Mouse (Mus musculus): Measurements from ENCODE around the gene Slc6a8. TPM values are rescaled to one million over a fixed set of nuclear protein-coding genes. Genes with fewer than 3 reads are reported as not detected.

The Slc6a8 gene
- total and polyA plus RNA-seq, 2 experiments from 2014 or later, result 11.9 to 99.7 TPM

DNA sequence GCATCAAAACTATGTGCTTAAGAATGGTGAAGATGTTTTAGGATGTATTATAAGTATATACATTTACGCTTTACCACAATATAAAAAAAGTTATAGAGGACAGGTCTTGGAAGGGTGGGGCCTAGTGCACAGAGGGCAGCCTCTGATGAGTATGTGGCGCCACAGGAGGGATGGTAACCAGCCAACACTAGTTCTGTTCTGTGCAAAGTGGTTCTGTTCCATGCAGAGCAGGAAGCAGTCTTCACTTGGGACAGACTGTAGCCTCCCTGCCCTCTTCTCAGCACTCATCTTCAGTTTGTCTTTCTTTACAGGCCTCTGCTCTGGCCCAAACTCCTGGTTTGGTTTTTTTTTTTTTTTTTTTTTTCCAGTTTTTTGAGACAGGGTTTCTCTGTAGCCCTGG lies 11.2 kb downstream of the Slc6a8 start:
- peaks cover 40% of the 10 kb centered on the region for H3K36me3 ChIP-seq (replicated peaks; ENCODE audit: control insufficient read depth, insufficient read depth, low read length)

DNA sequence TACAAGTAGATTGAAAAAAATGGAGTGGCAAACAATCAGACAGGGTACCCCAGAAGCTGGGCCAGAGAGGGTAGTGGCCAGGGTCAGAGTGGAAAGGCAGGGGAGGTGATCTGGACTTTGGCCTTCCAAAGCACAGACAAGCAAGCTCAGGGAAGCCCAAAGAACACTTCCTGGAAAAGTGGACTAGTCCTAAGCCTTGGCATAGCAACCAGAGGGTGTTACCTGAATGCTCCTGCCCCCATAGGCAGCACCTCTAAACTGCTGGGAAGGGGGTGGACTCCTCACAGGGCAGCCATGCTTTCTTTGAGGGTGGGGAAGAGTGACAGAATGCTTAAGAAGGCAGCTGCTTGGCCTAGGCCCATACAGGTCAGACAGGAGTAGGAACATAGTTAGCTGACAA lies 12.0 kb downstream of the Slc6a8 start:
- TF ChIP-seq EP300 (IDR thresholded peaks at IDR 0.05; ENCODE audit: low read depth) (no peak), CTCF (IDR thresholded peaks at IDR 0.05; ENCODE audit: low read depth) (no peak)
- no peak overlapping the region for H3K4me2 ChIP-seq (ENCODE audit: low read depth, low read length)
- no peak overlapping the region; the same call in 1 of the 2 replicates for H3K9ac ChIP-seq (replicated peaks; ENCODE audit: low read depth, low read length)
- no peaks in the 10 kb centered on the region for H3K9me3 ChIP-seq (replicated peaks; ENCODE audit: control insufficient read depth, low read length)
- no peak for DNase-seq (ENCODE audit: low spot score)
- H3K4me1 ChIP-seq (ENCODE audit: control insufficient read depth, insufficient read depth), result no peaks in the 10 kb centered on the region
- no peak overlapping the region for H3K4me3 ChIP-seq (ENCODE audit: low read depth, low read length)
- H3K27ac ChIP-seq (ENCODE audit: low read depth), result peak overlapping the region; percentile 96
- peaks cover 33% of the 10 kb centered on the region for H3K36me3 ChIP-seq (replicated peaks; ENCODE audit: control insufficient read depth, insufficient read depth, low read length)
- no peak for ATAC-seq (ENCODE audit: insufficient read depth, low read depth)
- no peaks in the 10 kb centered on the region for H3K27me3 ChIP-seq (ENCODE audit: control insufficient read depth, insufficient read depth, low read length)

More for the DNA sequence above, 11.2 kb downstream of the Slc6a8 start:
- no peaks in the 10 kb centered on the region for H3K27me3 ChIP-seq (ENCODE audit: control insufficient read depth, insufficient read depth, low read length)
- no peak overlapping the region for H3K27ac ChIP-seq (ENCODE audit: low read depth)
- 87% methylated on average over 2 of the region's 2 CpGs for whole genome bisulfite sequencing
- no peak overlapping the region for H3K9ac ChIP-seq (replicated peaks; ENCODE audit: low read depth, low read length)
- ATAC-seq (ENCODE audit: insufficient read depth, low read depth), result no peak
- no peak overlapping the region for H3K4me3 ChIP-seq (ENCODE audit: low read depth, low read length)
- TF ChIP-seq CTCF (IDR thresholded peaks at IDR 0.05; ENCODE audit: low read depth) (no peak), EP300 (IDR thresholded peaks at IDR 0.05; ENCODE audit: low read depth) (no peak)
- DNase-seq (ENCODE audit: low spot score), result no peak
- H3K4me2 ChIP-seq (ENCODE audit: low read depth, low read length), result no peak overlapping the region
- no peaks in the 10 kb centered on the region for H3K9me3 ChIP-seq (replicated peaks; ENCODE audit: control insufficient read depth, low read length)
- H3K4me1 ChIP-seq (ENCODE audit: control insufficient read depth, insufficient read depth), result no peaks in the 10 kb centered on the region

DNA sequence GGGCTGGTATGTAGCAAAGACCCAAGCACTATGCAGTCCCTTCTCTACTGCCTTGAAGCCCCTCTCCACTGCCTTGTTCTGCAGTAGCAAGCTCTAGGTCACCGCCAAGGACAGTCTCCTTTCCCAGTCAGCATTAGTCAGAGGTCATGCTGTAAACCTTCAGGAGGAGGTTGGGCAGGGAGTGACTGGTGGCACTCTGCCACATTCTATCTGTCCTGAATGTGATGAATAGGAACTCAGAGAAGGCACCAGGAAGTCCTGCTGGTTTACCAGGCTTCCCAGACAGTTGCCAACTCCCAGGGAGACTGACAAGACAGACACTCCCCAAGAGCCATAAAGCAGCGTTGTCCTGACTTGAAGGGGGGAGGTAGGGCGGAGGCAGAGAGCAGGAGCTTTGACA lies 12.7 kb downstream of the Slc6a8 start:
- DNase-seq (ENCODE audit: low spot score) (peak; percentile 80), ATAC-seq (ENCODE audit: insufficient read depth, low read depth) (peak; percentile 90)
- Histone ChIP-seq H3K4me1 (ENCODE audit: control insufficient read depth, insufficient read depth) (no peaks in the 10 kb centered on the region), H3K27ac (ENCODE audit: low read depth) (peak overlapping the region; percentile 96), H3K4me3 (ENCODE audit: low read depth, low read length) (no peak overlapping the region), H3K9ac (replicated peaks; ENCODE audit: low read depth, low read length) (no peak overlapping the region; the same call in 1 of the 2 replicates), H3K9me3 (replicated peaks; ENCODE audit: control insufficient read depth, low read length) (no peaks in the 10 kb centered on the region), H3K36me3 (replicated peaks; ENCODE audit: control insufficient read depth, insufficient read depth, low read length) (peaks cover 26% of the 10 kb centered on the region), H3K27me3 (ENCODE audit: control insufficient read depth, insufficient read depth, low read length) (no peaks in the 10 kb centered on the region), H3K4me2 (ENCODE audit: low read depth, low read length) (no peak overlapping the region)
- WGBS, result 39% methylated on average over 3 of the region's 3 CpGs
- TF ChIP-seq EP300 (IDR thresholded peaks at IDR 0.05; ENCODE audit: low read depth) (no peak), CTCF (IDR thresholded peaks at IDR 0.05; ENCODE audit: low read depth) (no peak)

DNA sequence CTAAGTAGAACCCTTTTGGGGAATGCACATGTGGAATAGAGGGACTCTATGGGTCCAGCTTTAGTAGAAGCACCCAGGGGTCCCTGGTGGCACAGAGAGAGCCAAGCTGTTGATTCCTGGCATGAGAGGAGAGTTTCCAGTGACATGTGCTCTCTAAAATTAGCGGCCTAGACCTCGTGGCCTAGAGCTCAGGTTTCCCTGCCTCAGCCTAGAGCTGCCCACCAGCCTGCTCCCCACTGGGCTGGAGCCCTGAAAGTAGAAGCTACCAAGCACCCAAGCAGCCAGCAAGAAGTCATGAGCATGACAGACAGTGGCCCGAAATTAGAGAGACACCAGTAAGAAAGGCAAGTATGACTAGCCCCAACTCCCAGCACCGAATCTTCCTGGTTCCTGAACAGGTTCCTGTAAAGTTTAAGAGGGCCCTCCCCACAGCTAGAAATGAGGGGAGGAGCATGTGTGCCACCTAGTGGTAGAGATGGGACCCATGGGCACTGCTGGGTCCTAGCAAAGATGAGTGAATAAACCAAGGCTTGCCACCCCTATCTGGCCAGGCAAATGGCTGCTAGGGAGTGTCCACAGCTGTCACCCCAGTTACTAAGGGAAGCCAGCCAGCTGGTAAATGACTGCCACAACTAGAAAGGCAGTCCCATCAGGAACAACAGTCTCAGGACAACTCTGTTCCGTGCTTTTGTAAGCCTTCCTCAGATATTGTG lies 18.1 kb downstream of the Slc6a8 start:
- Histone ChIP-seq H3K36me3 (replicated peaks; ENCODE audit: control insufficient read depth, insufficient read depth, low read length) (peaks cover 11% of the 10 kb centered on the region), H3K9ac (replicated peaks; ENCODE audit: low read depth, low read length) (no peak overlapping the region), H3K4me3 (ENCODE audit: low read depth, low read length) (no peak overlapping the region), H3K9me3 (replicated peaks; ENCODE audit: control insufficient read depth, low read length) (no peaks in the 10 kb centered on the region), H3K4me2 (ENCODE audit: low read depth, low read length) (no peak overlapping the region), H3K27me3 (ENCODE audit: control insufficient read depth, insufficient read depth, low read length) (no peaks in the 10 kb centered on the region), H3K27ac (ENCODE audit: low read depth) (peak overlapping the region; percentile 55), H3K4me1 (ENCODE audit: control insufficient read depth, insufficient read depth) (no peaks in the 10 kb centered on the region)
- TF ChIP-seq CTCF (IDR thresholded peaks at IDR 0.05; ENCODE audit: low read depth) (peak; percentile 67), EP300 (IDR thresholded peaks at IDR 0.05; ENCODE audit: low read depth) (no peak)
- ATAC-seq (ENCODE audit: insufficient read depth, low read depth) (peak; percentile 82), DNase-seq (ENCODE audit: low spot score) (peak; percentile 44)
- WGBS, result 44% methylated on average over 5 of the region's 5 CpGs

DNA sequence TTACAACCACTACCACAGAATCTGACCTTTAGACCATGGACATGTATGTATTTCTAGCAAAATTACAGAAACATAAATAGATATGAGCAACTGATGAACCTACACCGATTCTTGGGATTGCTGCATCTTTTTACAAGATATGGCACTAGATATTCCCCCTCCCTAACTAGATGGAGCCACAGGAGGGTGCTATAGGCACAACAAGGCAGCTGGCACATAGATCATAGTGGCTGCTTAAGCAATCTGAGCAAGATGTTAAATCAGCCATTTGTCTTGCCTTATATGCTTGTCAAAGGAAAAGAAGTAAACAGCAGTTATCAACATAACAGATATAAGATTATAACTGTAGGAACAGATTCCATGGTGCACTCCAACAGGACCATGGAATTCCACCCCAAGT lies 27.5 kb downstream of the Slc6a8 start:
- WGBS, result 84% methylated on average over 1 of the region's 1 CpGs
- TF ChIP-seq CTCF (IDR thresholded peaks at IDR 0.05; ENCODE audit: low read depth), result peak; percentile 36
- TF ChIP-seq EP300 (IDR thresholded peaks at IDR 0.05; ENCODE audit: low read depth), result no peak
- no peak for ATAC-seq (ENCODE audit: insufficient read depth, low read depth)
- Histone ChIP-seq H3K4me3 (ENCODE audit: low read depth, low read length) (no peak overlapping the region), H3K4me2 (ENCODE audit: low read depth, low read length) (no peak overlapping the region), H3K36me3 (replicated peaks; ENCODE audit: control insufficient read depth, insufficient read depth, low read length) (peaks cover 11% of the 10 kb centered on the region; the same call in 1 of the 2 replicates), H3K9ac (replicated peaks; ENCODE audit: low read depth, low read length) (no peak overlapping the region), H3K27ac (ENCODE audit: low read depth) (no peak overlapping the region), H3K9me3 (replicated peaks; ENCODE audit: control insufficient read depth, low read length) (no peaks in the 10 kb centered on the region), H3K27me3 (ENCODE audit: control insufficient read depth, insufficient read depth, low read length) (no peaks in the 10 kb centered on the region), H3K4me1 (ENCODE audit: control insufficient read depth, insufficient read depth) (no peaks in the 10 kb centered on the region)
- no peak for DNase-seq (ENCODE audit: low spot score)
